15 mouse cellular contexts compared by ENCODE assay signal in the genomic region with DNA sequence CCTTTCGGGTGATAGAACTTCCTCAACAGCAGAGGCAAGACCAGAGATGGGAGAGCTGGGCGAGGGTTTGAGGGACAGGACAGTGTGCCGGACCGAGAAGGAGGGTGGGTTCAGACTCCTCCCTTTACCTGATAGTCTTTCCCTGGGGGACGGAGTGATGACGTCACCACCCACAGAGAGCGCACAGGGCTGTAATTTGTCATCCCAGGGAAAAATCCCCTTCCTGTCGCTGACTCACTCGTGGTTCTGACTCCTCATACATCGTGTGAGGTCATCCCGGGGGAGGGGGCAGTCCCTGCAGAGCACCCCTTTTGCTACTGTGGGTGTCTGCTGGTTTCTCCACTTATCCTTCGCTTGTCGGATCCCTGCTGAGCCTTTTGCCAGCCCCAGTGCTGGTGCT.
DNase-seq lines count a peak whose midpoint lies in the region; ATAC-seq and TF ChIP-seq lines count a peak whose summit lies in the region.
"Had no signal": no experiment of that assay in that cellular context is flagged by ENCODE, and none has a peak within 500 bp of the region (broad histone marks: within the 10 kb centered on the region; RNA-seq: fewer than 3 reads in every experiment).

No protein-coding gene starts in this region.

- no peak for TF ChIP-seq POLR2A in lung, adult 2 months (IDR thresholded peaks at IDR 0.05; ENCODE audit: borderline replicate concordance, extremely low read depth, low read depth, low read length)

- H3K9ac ChIP-seq in lung, embryonic 14.5 days = no peak overlapping the region
- H3K9ac ChIP-seq in neural tube, embryonic 12.5 days = no peak overlapping the region
- H3K9ac ChIP-seq: kidney, embryonic 15.5 days; lung, embryonic 15.5 days had no signal

- WGBS in lung, embryonic 14.5 days = 38% methylated on average over 13 of the region's 13 CpGs
- WGBS in lung, adult 2 months = 46% methylated on average over 13 of the region's 13 CpGs
- 68% methylated on average over 13 of the region's 13 CpGs for WGBS in neural tube, embryonic 12.5 days

- peak; percentile 50 for ATAC-seq in frontal cortex, adult (ENCODE audit: low TSS enrichment)
- peak; percentile 71 for ATAC-seq in lung, embryonic 14.5 days (ENCODE audit: insufficient read depth)
- ATAC-seq in neural tube, embryonic 12.5 days (ENCODE audit: low FRiP score, low read depth) = peak; percentile 46; the same call in 1 of the 2 replicates

- H3K27me3 ChIP-seq in lung, embryonic 14.5 days (ENCODE audit: insufficient read depth, low read length) = no peaks in the 10 kb centered on the region
- H3K27me3 ChIP-seq in neural tube, embryonic 12.5 days (replicated peaks) = no peaks in the 10 kb centered on the region
- H3K27me3 ChIP-seq: CH12.LX; kidney, embryonic 15.5 days; lung, embryonic 15.5 days had no signal

- no peaks in the 10 kb centered on the region for H3K4me1 ChIP-seq in lung, embryonic 14.5 days (ENCODE audit: insufficient read depth)
- H3K4me1 ChIP-seq in lung, adult 2 months (ENCODE audit: control insufficient read depth, insufficient read depth, low read length) = no peaks in the 10 kb centered on the region
- no peaks in the 10 kb centered on the region for H3K4me1 ChIP-seq in neural tube, embryonic 12.5 days

- no peak overlapping the region for H3K27ac ChIP-seq in lung, embryonic 14.5 days (ENCODE audit: low read depth)
- H3K27ac ChIP-seq in neural tube, embryonic 12.5 days = no peak overlapping the region
- H3K27ac ChIP-seq: kidney, embryonic 15.5 days; left cerebral cortex, adult 2 months; lung, embryonic 15.5 days had no signal

- TF ChIP-seq CTCF in lung, embryonic 14.5 days (IDR thresholded peaks at IDR 0.05; ENCODE audit: low read depth) = no peak
- TF ChIP-seq CTCF in lung, adult 2 months (IDR thresholded peaks at IDR 0.05; ENCODE audit: insufficient read depth, low read length) = no peak

- no peaks in the 10 kb centered on the region for H3K36me3 ChIP-seq in lung, embryonic 14.5 days (ENCODE audit: insufficient read depth)
- H3K36me3 ChIP-seq in neural tube, embryonic 12.5 days = no peaks in the 10 kb centered on the region
- H3K36me3 ChIP-seq: kidney, embryonic 15.5 days; lung, embryonic 15.5 days had no signal

- no peaks in the 10 kb centered on the region for H3K9me3 ChIP-seq in lung, embryonic 14.5 days (ENCODE audit: low read depth, low read length)
- H3K9me3 ChIP-seq in neural tube, embryonic 12.5 days = no peaks in the 10 kb centered on the region
- H3K9me3 ChIP-seq: kidney, embryonic 15.5 days; lung, embryonic 15.5 days had no signal

- H3K4me3 ChIP-seq in lung, embryonic 14.5 days (ENCODE audit: low read depth, low read length) = no peak overlapping the region
- no peak overlapping the region for H3K4me3 ChIP-seq in lung, adult 2 months (replicated peaks; ENCODE audit: extremely low read depth, low read depth, low read length)
- H3K4me3 ChIP-seq in neural tube, embryonic 12.5 days = no peak overlapping the region
- H3K4me3 ChIP-seq: kidney, embryonic 15.5 days; left cerebral cortex, adult 2 months; lung, embryonic 15.5 days; myocyte had no signal

- no peak for DNase-seq in frontal cortex, postnatal 10 days (ENCODE audit: low spot score in 2 of 2)
- no peak for DNase-seq in lung, embryonic 14.5 days
- DNase-seq in lung, adult 2 months = no peak
- peak; percentile 42 for DNase-seq in adrenal gland, postnatal 10 days
- DNase-seq in kidney, postnatal 10 days = no peak
- DNase-seq in embryo, embryonic 10 days (ENCODE audit: low spot score) = no peak
- DNase-seq: gastrocnemius, postnatal 10 days; right cerebral cortex, postnatal 25 days had no signal

- no peak overlapping the region for H3K4me2 ChIP-seq in lung, embryonic 14.5 days
- no peak overlapping the region for H3K4me2 ChIP-seq in neural tube, embryonic 12.5 days (replicated peaks)
